In the genomic region with DNA sequence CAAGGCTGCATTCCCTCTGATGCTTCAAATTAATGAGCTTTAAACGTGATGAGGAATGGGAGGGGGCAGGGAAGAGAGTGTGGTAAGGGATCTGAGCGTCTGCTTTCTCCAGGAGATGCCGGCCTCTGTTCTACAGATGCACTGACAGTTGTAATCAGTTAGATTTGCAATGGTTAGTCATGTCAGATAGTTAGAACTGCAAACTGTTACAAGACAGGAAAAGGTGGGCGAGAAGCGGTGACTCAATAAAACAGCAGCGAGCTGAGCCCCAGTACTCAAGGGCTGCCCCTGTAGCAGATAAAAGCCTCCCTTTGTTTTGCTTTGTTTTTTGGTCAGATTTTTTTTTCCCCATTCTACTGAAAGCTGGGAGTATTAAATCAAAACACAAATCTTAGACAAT, we compare ENCODE assay signal across 14 mouse cellular contexts. TPM values are rescaled to one million over a fixed set of nuclear protein-coding genes. Genes with fewer than 3 reads are reported as not detected.
DNase-seq lines count a peak whose midpoint lies in the region; ATAC-seq and TF ChIP-seq lines count a peak whose summit lies in the region.
"Had no signal": no experiment of that assay in that cellular context is flagged by ENCODE, and none has a peak within 500 bp of the region (broad histone marks: within the 10 kb centered on the region; RNA-seq: fewer than 3 reads in every experiment).

No protein-coding gene starts in this region.

- H3K36me3 ChIP-seq in midbrain, postnatal 0 days (ENCODE audit: insufficient read depth, low read length), result no peaks in the 10 kb centered on the region
- no peaks in the 10 kb centered on the region for H3K36me3 ChIP-seq in midbrain, embryonic 16.5 days (ENCODE audit: control insufficient read depth, insufficient read depth, low read length)
- peaks cover 20% of the 10 kb centered on the region for H3K36me3 ChIP-seq in myocyte (ENCODE audit: control insufficient read depth, insufficient read depth)
- H3K36me3 ChIP-seq: heart, embryonic 15.5 days; intestine, embryonic 15.5 days; neural tube, embryonic 13.5 days had no signal

- H3ac ChIP-seq in myocyte (ENCODE audit: control insufficient read depth, insufficient read length), result no peak overlapping the region

- no peaks in the 10 kb centered on the region for H3K27me3 ChIP-seq in midbrain, postnatal 0 days (ENCODE audit: insufficient read depth, low read length)
- H3K27me3 ChIP-seq in midbrain, embryonic 16.5 days (ENCODE audit: control insufficient read depth, insufficient read depth, low read depth, low read length), result no peaks in the 10 kb centered on the region
- no peaks in the 10 kb centered on the region for H3K27me3 ChIP-seq in myocyte (ENCODE audit: control insufficient read depth, insufficient read depth, insufficient read length)
- H3K27me3 ChIP-seq: heart, embryonic 15.5 days; intestine, embryonic 15.5 days had no signal

- no peak overlapping the region for H3K27ac ChIP-seq in midbrain, postnatal 0 days (ENCODE audit: low read depth, low read length)
- no peak overlapping the region for H3K27ac ChIP-seq in midbrain, embryonic 16.5 days (ENCODE audit: low read length)
- H3K27ac ChIP-seq: heart, embryonic 15.5 days; intestine, embryonic 15.5 days; neural tube, embryonic 13.5 days had no signal

- no peak overlapping the region for H3K4me3 ChIP-seq in midbrain, postnatal 0 days (ENCODE audit: low read depth, low read length)
- no peak overlapping the region for H3K4me3 ChIP-seq in midbrain, embryonic 16.5 days (ENCODE audit: low read depth, low read length)
- H3K4me3 ChIP-seq in myocyte, result no peak overlapping the region
- H3K4me3 ChIP-seq: heart, embryonic 15.5 days; intestine, embryonic 15.5 days; neural tube, embryonic 13.5 days had no signal

- H3K4me2 ChIP-seq in midbrain, postnatal 0 days (ENCODE audit: low read depth, low read length, poor library complexity, severe bottlenecking), result no peak overlapping the region
- no peak overlapping the region for H3K4me2 ChIP-seq in midbrain, embryonic 16.5 days (ENCODE audit: low read length)
- peak overlapping the region; percentile 79 for H3K4me2 ChIP-seq in myocyte (ENCODE audit: low read depth)
- H3K4me2 ChIP-seq: heart, embryonic 15.5 days; intestine, embryonic 15.5 days; liver, embryonic 11.5 days; neural tube, embryonic 13.5 days had no signal

- H3K9me3 ChIP-seq in midbrain, postnatal 0 days (ENCODE audit: low read length), result no peaks in the 10 kb centered on the region
- no peaks in the 10 kb centered on the region for H3K9me3 ChIP-seq in midbrain, embryonic 16.5 days (replicated peaks; ENCODE audit: control insufficient read depth, low read length, poor library complexity, severe bottlenecking)
- H3K9me3 ChIP-seq: heart, embryonic 15.5 days; intestine, embryonic 15.5 days; neural tube, embryonic 13.5 days had no signal

- peaks cover 57% of the 10 kb centered on the region for H3K79me2 ChIP-seq in myocyte (ENCODE audit: control insufficient read depth, insufficient read depth)

- WGBS in midbrain, postnatal 0 days, result 35% methylated on average over 6 of the region's 6 CpGs
- 33% methylated on average over 6 of the region's 6 CpGs for WGBS in midbrain, embryonic 16.5 days

- ATAC-seq in midbrain, postnatal 0 days (ENCODE audit: low FRiP score), result no peak
- ATAC-seq in midbrain, embryonic 16.5 days, result no peak
- ATAC-seq: intestine, embryonic 15.5 days had no signal

- H3K9ac ChIP-seq in midbrain, postnatal 0 days (replicated peaks; ENCODE audit: low read length, poor library complexity, severe bottlenecking), result no peak overlapping the region
- no peak overlapping the region for H3K9ac ChIP-seq in midbrain, embryonic 16.5 days (ENCODE audit: low read depth, low read length)
- H3K9ac ChIP-seq: heart, embryonic 15.5 days; intestine, embryonic 15.5 days; neural tube, embryonic 13.5 days had no signal

- no peak for TF ChIP-seq POLR2A in brain, embryonic 14.5 days (IDR thresholded peaks at IDR 0.05; ENCODE audit: borderline replicate concordance, extremely low read depth, insufficient read depth, insufficient read length, poor library complexity, severe bottlenecking)
- no peak for TF ChIP-seq POLR2A in myocyte (IDR thresholded peaks at IDR 0.05; ENCODE audit: insufficient read length, low read depth)

- TF ChIP-seq CTCF in midbrain, postnatal 0 days (IDR thresholded peaks at IDR 0.05), result no peak
- no peak for TF ChIP-seq CTCF in brain, embryonic 14.5 days (IDR thresholded peaks at IDR 0.05; ENCODE audit: borderline replicate concordance, extremely low read depth, insufficient read depth, insufficient read length)

- DNase-seq in embryo, embryonic 10.5 days (ENCODE audit: low spot score), result peak; percentile 36
- DNase-seq in embryo, embryonic 9.5 days (ENCODE audit: extremely low spot score), result no peak
- DNase-seq in midbrain, postnatal 0 days (ENCODE audit: low spot score), result peak; percentile 36
- DNase-seq in brain, embryonic 14.5 days (ENCODE audit: low read depth), result peak; percentile 37
- DNase-seq in cerebellum, postnatal 14 days, result no peak
- DNase-seq in spleen, adult 18-20 months, result no peak
- DNase-seq: B cell, adult 2 months; lung, postnatal 36 days had no signal

- H3K4me1 ChIP-seq in midbrain, postnatal 0 days (ENCODE audit: insufficient read depth, low read length), result no peaks in the 10 kb centered on the region
- peaks cover 5% of the 10 kb centered on the region for H3K4me1 ChIP-seq in midbrain, embryonic 16.5 days (ENCODE audit: control insufficient read depth, insufficient read depth, low read length)

TF ChIP-seq in myocyte, 11 proteins besides CTCF, POLR2A, EP300 and RAD21:
- TF ChIP-seq CEBPB (IDR thresholded peaks at IDR 0.05; ENCODE audit: insufficient read depth, poor library complexity, severe bottlenecking), result 0 out of 2 replicates have a peak, but pooled peaks have one; percentile 10
- no peak for TF ChIP-seq E2F4 (IDR thresholded peaks at IDR 0.05; ENCODE audit: insufficient read depth)

RNA-seq across cellular contexts. Expression of a gene that starts 58.9 kb away (rescaled TPM):
- total RNA-seq in midbrain, postnatal 0 days (2014; rRNA removed), result 4.4 and 5.7 TPM in 2 replicates
- polyA plus RNA-seq in midbrain, postnatal 0 days (2015; fragmentation: Nextera tagmentation; extraction: Ambion mirVana), result 23.3 and 24.0 TPM in 2 replicates
- 20.6 and 21.8 TPM in 2 replicates for polyA plus RNA-seq in midbrain, embryonic 16.5 days (2015; fragmentation: Nextera tagmentation; extraction: Ambion mirVana)
- polyA plus RNA-seq in brain, embryonic 14.5 days (2012; rRNA removed), result 6.4 and 8.9 TPM in 2 replicates
- polyA plus RNA-seq in myocyte (2012; fragmentation: generic; extraction: Trizol), result 30.9 TPM

Comparison
In these comparisons a context has a peak if more than half of its experiments do, and no peak if none do; other contexts are left out.
1. DNase-seq: peak in embryo, embryonic 10.5 days (single experiment), midbrain, postnatal 0 days (single experiment) and brain, embryonic 14.5 days (single experiment); none in embryo, embryonic 9.5 days (single experiment), cerebellum, postnatal 14 days (0 of 2) and spleen, adult 18-20 months (0 of 2).